In genomic region chr5:151117846-151118245, GRCm38 (mm10) we compare ENCODE assay signal across 25 mouse cellular contexts.
DNase-seq lines count a peak whose midpoint lies in the region; ATAC-seq and TF ChIP-seq lines count a peak whose summit lies in the region.
"Had no signal": no experiment of that assay in that cellular context is flagged by ENCODE, and none has a peak within 500 bp of the region (broad histone marks: within the 10 kb centered on the region; RNA-seq: fewer than 3 reads in every experiment).

No protein-coding gene starts in this region.

- no peak overlapping the region for H3K9ac ChIP-seq in embryonic facial prominence, embryonic 14.5 days (ENCODE audit: low read depth, low read length)
- no peak overlapping the region for H3K9ac ChIP-seq in intestine, embryonic 16.5 days (ENCODE audit: low read depth, low read length)
- no peak overlapping the region for H3K9ac ChIP-seq in intestine, postnatal 0 days (ENCODE audit: low read depth, low read length)
- no peak overlapping the region for H3K9ac ChIP-seq in lung, postnatal 0 days (replicated peaks; ENCODE audit: low read depth)
- H3K9ac ChIP-seq: forebrain, embryonic 15.5 days; hindbrain, embryonic 13.5 days; limb, embryonic 15.5 days; liver, embryonic 15.5 days; neural tube, embryonic 15.5 days had no signal

- ATAC-seq in embryonic facial prominence, embryonic 14.5 days (ENCODE audit: low read depth) = peak; percentile 44; the same call in 1 of the 2 replicates
- peak; percentile 23; the same call in 1 of the 2 replicates for ATAC-seq in intestine, embryonic 16.5 days
- ATAC-seq in intestine, postnatal 0 days = no peak
- ATAC-seq in lung, postnatal 0 days = peak; percentile 59
- ATAC-seq: forebrain, embryonic 15.5 days; midbrain, embryonic 16.5 days had no signal

- no peak for TF ChIP-seq CTCF in intestine, postnatal 0 days (IDR thresholded peaks at IDR 0.05; ENCODE audit: low read depth)
- TF ChIP-seq CTCF in lung, postnatal 0 days (IDR thresholded peaks at IDR 0.05) = no peak

- H3K27me3 ChIP-seq in embryonic facial prominence, embryonic 14.5 days (replicated peaks; ENCODE audit: control insufficient read depth, insufficient read depth, low read length) = no peaks in the 10 kb centered on the region
- H3K27me3 ChIP-seq in embryonic facial prominence, embryonic 10.5 days (replicated peaks; ENCODE audit: low read depth, poor library complexity, severe bottlenecking) = no peaks in the 10 kb centered on the region
- no peaks in the 10 kb centered on the region for H3K27me3 ChIP-seq in intestine, embryonic 16.5 days (replicated peaks; ENCODE audit: control insufficient read depth, insufficient read depth, low read length)
- H3K27me3 ChIP-seq in intestine, postnatal 0 days (replicated peaks; ENCODE audit: control insufficient read depth, insufficient read depth, low read length) = no peaks in the 10 kb centered on the region
- no peaks in the 10 kb centered on the region for H3K27me3 ChIP-seq in lung, postnatal 0 days (replicated peaks; ENCODE audit: insufficient read depth, low read length)
- H3K27me3 ChIP-seq: forebrain, embryonic 15.5 days; hindbrain, embryonic 13.5 days; limb, embryonic 15.5 days; liver, embryonic 15.5 days; neural tube, embryonic 15.5 days had no signal

- peak; percentile 18; the same call in 1 of the 2 replicates for TF ChIP-seq EP300 in lung, postnatal 0 days (IDR thresholded peaks at IDR 0.05)

- no peak overlapping the region for H3K4me3 ChIP-seq in embryonic facial prominence, embryonic 14.5 days (ENCODE audit: low read depth, low read length)
- H3K4me3 ChIP-seq in embryonic facial prominence, embryonic 10.5 days = no peak overlapping the region
- no peak overlapping the region for H3K4me3 ChIP-seq in intestine, embryonic 16.5 days (ENCODE audit: low read length)
- no peak overlapping the region for H3K4me3 ChIP-seq in intestine, postnatal 0 days (ENCODE audit: low read depth, low read length)
- H3K4me3 ChIP-seq in lung, postnatal 0 days (ENCODE audit: low read depth, low read length) = no peak overlapping the region
- H3K4me3 ChIP-seq: forebrain, embryonic 15.5 days; hindbrain, embryonic 13.5 days; limb, embryonic 15.5 days; liver, embryonic 15.5 days; midbrain, embryonic 10.5 days; neural tube, embryonic 15.5 days had no signal

- no peaks in the 10 kb centered on the region for H3K36me3 ChIP-seq in embryonic facial prominence, embryonic 14.5 days (ENCODE audit: control insufficient read depth, insufficient read depth, low read length)
- H3K36me3 ChIP-seq in embryonic facial prominence, embryonic 10.5 days (replicated peaks) = no peaks in the 10 kb centered on the region
- no peaks in the 10 kb centered on the region for H3K36me3 ChIP-seq in intestine, embryonic 16.5 days (ENCODE audit: control insufficient read depth, insufficient read depth, low read length)
- no peaks in the 10 kb centered on the region for H3K36me3 ChIP-seq in intestine, postnatal 0 days (ENCODE audit: control insufficient read depth, insufficient read depth)
- H3K36me3 ChIP-seq in lung, postnatal 0 days (ENCODE audit: insufficient read depth, low read length) = no peaks in the 10 kb centered on the region
- H3K36me3 ChIP-seq: forebrain, embryonic 15.5 days; G1E; hindbrain, embryonic 13.5 days; limb, embryonic 15.5 days; liver, embryonic 15.5 days; midbrain, embryonic 10.5 days; neural tube, embryonic 15.5 days had no signal

- WGBS in embryonic facial prominence, embryonic 14.5 days = 68% methylated on average over 2 of the region's 2 CpGs
- WGBS in embryonic facial prominence, embryonic 10.5 days = 91% methylated on average over 2 of the region's 2 CpGs
- 58% methylated on average over 2 of the region's 2 CpGs for WGBS in intestine, embryonic 16.5 days
- WGBS in intestine, postnatal 0 days = 60% methylated on average over 2 of the region's 2 CpGs
- WGBS in lung, postnatal 0 days = 53% methylated on average over 2 of the region's 2 CpGs

- H3K9me3 ChIP-seq in embryonic facial prominence, embryonic 14.5 days (ENCODE audit: control insufficient read depth, low read length) = no peaks in the 10 kb centered on the region
- H3K9me3 ChIP-seq in embryonic facial prominence, embryonic 10.5 days = no peaks in the 10 kb centered on the region
- no peaks in the 10 kb centered on the region for H3K9me3 ChIP-seq in intestine, embryonic 16.5 days (ENCODE audit: control insufficient read depth, low read length)
- no peaks in the 10 kb centered on the region for H3K9me3 ChIP-seq in intestine, postnatal 0 days (ENCODE audit: control insufficient read depth)
- H3K9me3 ChIP-seq in lung, postnatal 0 days (ENCODE audit: low read length) = no peaks in the 10 kb centered on the region
- H3K9me3 ChIP-seq: forebrain, embryonic 15.5 days; hindbrain, embryonic 13.5 days; limb, embryonic 15.5 days; liver, embryonic 15.5 days; midbrain, embryonic 10.5 days had no signal

- no peak overlapping the region for H3K27ac ChIP-seq in embryonic facial prominence, embryonic 14.5 days (replicated peaks; ENCODE audit: low read depth, low read length)
- H3K27ac ChIP-seq in embryonic facial prominence, embryonic 10.5 days (replicated peaks) = no peak overlapping the region
- no peak overlapping the region for H3K27ac ChIP-seq in intestine, embryonic 16.5 days (ENCODE audit: low read length)
- no peak overlapping the region for H3K27ac ChIP-seq in intestine, postnatal 0 days (ENCODE audit: low read depth, low read length)
- peak overlapping the region; percentile 66 for H3K27ac ChIP-seq in lung, postnatal 0 days (ENCODE audit: low read length)
- H3K27ac ChIP-seq: forebrain, embryonic 15.5 days; hindbrain, embryonic 13.5 days; kidney, postnatal 0 days; limb, embryonic 15.5 days; liver, embryonic 15.5 days; midbrain, embryonic 10.5 days; neural tube, embryonic 15.5 days had no signal

- DNase-seq in embryonic facial prominence, embryonic 14.5 days (ENCODE audit: low spot score) = peak; percentile 74
- no peak for DNase-seq in embryonic facial prominence, embryonic 10.5 days (ENCODE audit: low spot score)
- DNase-seq in lung, postnatal 0 days (ENCODE audit: low spot score) = peak; percentile 73
- no peak for DNase-seq in lung, postnatal 36 days
- DNase-seq in neural tube, embryonic 10.5 days (ENCODE audit: extremely low spot score, low spot score) = no peak
- no peak for DNase-seq in cerebellum, postnatal 4 days (ENCODE audit: low spot score in 2 of 2)
- DNase-seq: adrenal gland, postnatal 14 days; cerebellum, adult 8-10 months; cerebellum, postnatal 36 days; gastrocnemius, postnatal 10 days; kidney, adult 2 months; layer of hippocampus, adult 9-11 months; thymus, adult 2 months; thymus, postnatal 4 days had no signal

- peaks cover 1% of the 10 kb centered on the region; the same call in 1 of the 2 replicates for H3K4me1 ChIP-seq in embryonic facial prominence, embryonic 14.5 days (ENCODE audit: control insufficient read depth, insufficient read depth, low read length)
- no peaks in the 10 kb centered on the region for H3K4me1 ChIP-seq in embryonic facial prominence, embryonic 10.5 days
- H3K4me1 ChIP-seq in intestine, embryonic 16.5 days (ENCODE audit: control insufficient read depth, insufficient read depth, low read length) = peaks cover 7% of the 10 kb centered on the region; the same call in 1 of the 2 replicates
- H3K4me1 ChIP-seq in intestine, postnatal 0 days (replicated peaks; ENCODE audit: control insufficient read depth, insufficient read depth, low read length) = peaks cover 4% of the 10 kb centered on the region; the same call in 1 of the 2 replicates
- H3K4me1 ChIP-seq in lung, postnatal 0 days (ENCODE audit: insufficient read depth, low read depth, low read length) = peaks cover 13% of the 10 kb centered on the region; the same call in 1 of the 2 replicates
- H3K4me1 ChIP-seq: forebrain, embryonic 15.5 days; hindbrain, embryonic 13.5 days; limb, embryonic 15.5 days; liver, embryonic 15.5 days; midbrain, embryonic 10.5 days; neural tube, embryonic 15.5 days had no signal

- no peak overlapping the region for H3K4me2 ChIP-seq in embryonic facial prominence, embryonic 14.5 days (ENCODE audit: low read depth, low read length)
- H3K4me2 ChIP-seq in intestine, embryonic 16.5 days (ENCODE audit: low read depth, low read length) = no peak overlapping the region
- no peak overlapping the region for H3K4me2 ChIP-seq in intestine, postnatal 0 days (replicated peaks; ENCODE audit: low read depth)
- H3K4me2 ChIP-seq in lung, postnatal 0 days (replicated peaks; ENCODE audit: low read depth, low read length) = no peak overlapping the region
- H3K4me2 ChIP-seq: forebrain, embryonic 15.5 days; hindbrain, embryonic 13.5 days; limb, embryonic 15.5 days; liver, embryonic 15.5 days; neural tube, embryonic 15.5 days had no signal

Comparison
In these comparisons a context has a peak if more than half of its experiments do, and no peak if none do; other contexts are left out.
1. DNase-seq: peak in embryonic facial prominence, embryonic 14.5 days (single experiment) and lung, postnatal 0 days (single experiment); none in embryonic facial prominence, embryonic 10.5 days (single experiment), lung, postnatal 36 days (single experiment), neural tube, embryonic 10.5 days (single experiment) and cerebellum, postnatal 4 days (0 of 2).